Mouse (Mus musculus) retina, postnatal 1 day (tissue): ENCODE measurements at regions not wholly inside any gene's neighbourhood (a gene's known extent, or its start where the extent isn't known, plus 50 kb on each side); places are given as distances from the start of the nearest gene placed in this dataset.

Experiments used
- DNase-seq: peaks from one replicate; pipeline ENCODE4 v3.0.0-alpha.2; 2012

DNA sequence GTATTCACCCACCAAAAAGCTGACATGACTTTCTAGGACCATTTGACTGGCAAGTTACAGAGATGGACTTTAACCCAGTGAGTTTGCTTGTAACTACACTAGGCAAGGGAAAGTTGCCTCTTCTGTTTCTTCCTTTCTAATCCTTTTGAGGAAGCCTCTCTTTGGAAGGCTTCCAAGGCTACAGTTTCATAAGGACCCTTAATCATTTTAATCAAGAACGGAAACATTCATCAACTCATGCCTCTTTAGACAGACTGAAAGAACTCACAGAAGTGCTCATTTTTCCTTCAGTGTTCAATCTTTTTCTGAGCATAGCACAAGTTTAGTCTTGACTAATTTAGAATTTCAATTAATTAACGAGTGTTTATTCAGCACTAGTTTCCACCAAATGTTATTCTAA is 84.2 kb downstream of the Ddx1 start:
- no peak for DNase-seq

DNA sequence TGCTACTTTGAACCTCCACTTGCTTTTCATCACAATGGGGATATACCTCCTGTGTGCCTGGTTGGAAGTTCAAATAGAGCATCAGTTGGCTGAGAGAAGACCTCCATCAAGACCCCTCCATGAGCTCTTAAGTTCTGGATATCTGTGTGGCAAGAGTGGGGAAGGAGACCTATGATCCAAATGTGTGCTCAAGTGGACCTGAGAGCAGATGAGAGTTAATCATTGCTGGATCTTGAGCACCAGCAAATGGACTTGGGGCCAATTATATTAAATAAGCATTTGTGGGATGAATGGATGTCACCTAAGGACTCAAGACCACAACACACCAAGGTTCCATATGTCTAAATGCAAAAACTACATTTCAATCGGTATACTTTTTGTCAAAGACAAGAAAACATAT is 88.0 kb downstream of the Ddx1 start:
- no peak for DNase-seq

DNA sequence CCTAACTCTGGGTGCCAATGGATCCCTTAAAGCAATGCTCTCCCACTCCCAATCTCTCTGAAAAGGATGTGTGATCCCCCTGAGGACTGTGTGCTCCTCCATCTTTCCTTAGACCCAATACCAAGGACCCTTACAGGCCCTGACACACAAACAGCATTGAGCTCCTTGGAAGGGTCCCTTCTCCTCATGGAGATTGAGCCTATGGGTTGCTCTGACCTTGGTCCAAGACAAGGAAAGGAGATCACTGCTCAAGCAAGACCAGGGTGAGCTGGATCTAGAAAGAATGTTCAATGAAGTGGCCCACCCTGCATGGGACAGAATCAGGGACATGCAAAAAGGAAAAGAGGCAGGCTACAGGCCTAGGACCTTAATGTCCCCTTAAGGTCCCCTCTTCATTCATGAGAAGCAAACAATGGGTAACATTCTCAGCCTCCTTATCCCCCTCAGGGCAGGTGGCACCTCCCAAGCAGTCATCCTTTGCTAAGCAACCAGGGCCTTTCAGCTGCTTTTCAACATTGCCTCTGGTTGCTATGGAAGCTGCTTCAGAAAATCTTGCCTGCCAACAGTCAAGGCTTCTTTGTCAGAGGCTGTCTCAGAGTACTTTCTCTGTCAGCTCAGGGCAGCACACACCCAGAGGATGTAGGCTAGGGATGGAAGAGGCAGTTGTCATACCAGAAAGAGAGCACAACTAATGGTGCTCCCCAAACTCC is 89.5 kb downstream of the Ddx1 start:
- peak; percentile 51 for DNase-seq

DNA sequence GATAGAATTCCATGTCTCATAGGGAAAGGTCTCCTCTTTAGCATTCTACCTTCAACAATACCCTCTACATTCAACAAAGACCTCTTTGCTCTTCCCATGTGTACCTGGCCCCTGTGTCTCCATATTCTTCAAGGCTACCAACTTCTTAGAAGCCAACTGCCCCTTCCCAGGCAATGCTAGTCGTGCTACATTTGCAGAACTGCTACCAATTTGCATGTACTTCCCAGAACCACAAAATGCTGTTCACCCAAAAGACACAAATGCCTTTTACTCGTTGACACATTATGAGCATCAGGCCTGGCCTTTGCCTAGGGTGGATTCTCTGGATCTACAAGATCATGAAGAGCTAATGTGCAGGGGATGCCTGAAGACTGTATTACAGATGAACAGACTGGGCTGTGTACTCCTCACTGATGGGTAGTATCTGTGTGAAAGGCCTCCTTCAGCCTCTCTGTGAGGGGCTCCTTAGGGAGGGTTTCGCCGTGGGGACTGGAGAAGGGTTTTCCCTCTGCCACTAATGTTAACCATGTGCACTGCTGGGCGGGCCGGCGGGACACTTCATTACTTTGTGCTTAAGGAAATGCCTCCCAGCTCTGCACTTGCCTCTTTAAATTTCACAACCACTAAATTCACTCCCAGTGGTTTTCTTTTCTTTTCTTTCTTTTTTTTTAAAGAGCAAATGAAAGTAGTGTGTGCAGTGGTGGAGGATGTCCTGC is 91.2 kb downstream of the Ddx1 start:
- no peak for DNase-seq

DNA sequence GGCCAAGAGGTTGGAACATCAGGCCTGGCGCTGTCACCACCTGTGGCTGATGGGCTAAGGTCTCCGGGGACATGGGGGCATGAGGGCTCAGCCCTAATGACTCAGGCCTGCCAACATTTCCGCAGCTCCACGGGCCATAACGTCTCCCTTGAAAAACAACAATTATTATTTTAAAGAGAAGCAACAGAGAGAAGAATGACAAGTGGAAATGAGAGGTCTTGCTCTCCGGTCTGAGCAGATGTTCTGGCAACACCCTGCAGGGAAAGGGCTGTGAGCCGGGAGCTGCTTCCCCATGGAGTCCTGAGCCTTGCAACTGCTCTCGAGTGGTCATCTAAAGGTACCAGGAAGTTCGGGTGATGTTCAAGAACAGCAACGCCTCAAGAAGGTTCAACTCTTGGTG is 91.9 kb downstream of the Ddx1 start:
- DNase-seq, result no peak

DNA sequence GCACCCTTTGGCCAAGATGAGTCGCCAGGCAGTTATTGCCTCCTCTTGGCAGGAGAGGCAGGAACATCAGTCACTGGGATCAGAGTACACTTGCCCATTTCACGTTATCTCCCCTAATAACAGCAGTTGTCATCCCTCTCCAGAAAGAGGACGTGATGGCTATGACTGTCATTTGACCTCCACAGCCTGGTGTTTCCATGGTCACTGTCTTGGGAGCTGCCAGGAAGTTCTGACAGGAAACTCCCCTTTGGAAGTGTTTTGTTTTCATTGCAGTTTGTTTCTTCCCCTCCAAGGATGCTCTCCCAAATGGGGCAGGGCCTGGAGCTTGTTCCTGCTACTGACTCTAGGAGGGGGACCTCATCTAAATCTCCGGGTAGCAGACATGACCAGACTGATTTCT is 98.3 kb downstream of the Ddx1 start:
- no peak for DNase-seq

DNA sequence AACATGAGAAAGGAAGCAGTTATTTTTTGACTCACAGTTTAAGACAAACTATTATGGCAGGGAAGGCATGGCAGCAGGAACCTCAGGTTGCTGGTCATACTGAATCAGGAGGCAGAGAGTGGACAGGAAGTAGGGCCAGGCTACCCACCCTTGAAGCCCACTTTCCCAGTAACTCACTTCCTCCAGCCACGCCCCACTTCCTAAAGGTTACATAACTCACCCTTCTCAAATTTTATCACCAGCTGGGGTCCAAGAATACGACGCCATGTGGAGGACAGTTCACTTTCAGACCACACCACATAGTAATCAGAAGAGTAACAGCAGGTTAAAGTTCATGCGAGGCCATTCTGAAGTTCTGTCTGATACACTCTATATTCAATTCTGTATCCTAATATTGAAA is 101.8 kb downstream of the Ddx1 start:
- DNase-seq, result no peak

DNA sequence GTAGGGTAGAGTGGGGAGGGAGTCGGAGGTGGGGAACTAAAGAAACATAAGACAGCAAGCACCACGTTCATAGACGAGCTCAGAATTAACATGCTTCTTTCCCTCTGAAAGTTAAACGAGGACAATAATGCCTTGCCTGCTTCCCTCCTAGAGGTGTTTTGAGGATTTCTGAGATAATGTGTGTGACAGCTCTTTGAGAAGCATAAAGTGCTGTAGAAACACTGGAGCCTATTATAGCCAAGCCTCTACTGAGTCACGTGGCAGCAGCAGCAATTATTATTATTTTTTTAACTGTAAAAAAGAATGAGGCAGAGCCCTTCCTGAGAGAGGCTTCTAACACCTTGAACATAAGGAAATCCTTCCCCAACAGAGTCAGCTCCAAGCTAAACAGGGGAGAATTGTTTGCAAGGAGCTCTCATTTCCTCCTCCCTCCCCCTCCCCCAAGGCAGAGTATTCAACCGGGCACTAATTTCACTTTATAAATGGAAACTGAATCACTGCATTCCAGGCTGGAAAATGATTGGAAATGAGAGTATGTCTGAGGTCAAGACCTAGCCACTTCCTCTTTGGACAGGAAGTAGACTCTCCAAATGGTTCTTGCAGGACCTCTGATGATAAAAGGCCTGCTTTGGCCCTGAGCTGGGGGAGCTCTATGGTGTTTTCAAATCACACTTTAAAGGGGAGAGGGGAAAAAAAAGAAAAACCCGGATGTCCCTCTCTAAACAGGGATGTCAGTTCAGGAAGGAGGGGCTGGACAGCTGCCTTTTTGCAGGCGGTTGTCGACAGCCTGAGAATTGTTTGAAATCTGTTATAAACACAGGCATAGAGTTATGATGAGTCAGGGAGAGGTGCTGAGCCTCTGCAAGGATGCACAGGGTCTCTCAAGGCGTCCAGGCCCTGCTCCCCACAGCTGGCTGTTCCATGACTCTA is 103.6 kb downstream of the Ddx1 start:
- peak; percentile 42 for DNase-seq

DNA sequence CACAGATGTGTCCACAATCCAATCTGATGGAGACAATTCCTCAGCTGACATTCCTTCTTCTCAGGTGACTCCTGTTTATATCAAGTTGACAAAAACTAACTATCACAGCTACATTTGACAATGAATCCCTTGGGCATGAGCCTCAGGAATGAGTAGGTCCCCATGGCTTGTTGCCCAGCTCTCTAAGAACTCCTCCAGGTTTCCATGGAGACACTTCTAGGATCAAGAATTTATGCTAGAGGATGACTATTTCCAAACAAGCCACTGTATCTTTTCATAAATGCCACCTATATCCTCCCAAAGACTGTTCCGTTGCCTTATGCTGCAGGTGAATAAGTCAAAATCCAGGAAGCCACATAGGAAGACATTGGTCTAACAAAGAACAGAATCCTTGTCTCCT is 104.3 kb downstream of the Ddx1 start:
- DNase-seq, result no peak

DNA sequence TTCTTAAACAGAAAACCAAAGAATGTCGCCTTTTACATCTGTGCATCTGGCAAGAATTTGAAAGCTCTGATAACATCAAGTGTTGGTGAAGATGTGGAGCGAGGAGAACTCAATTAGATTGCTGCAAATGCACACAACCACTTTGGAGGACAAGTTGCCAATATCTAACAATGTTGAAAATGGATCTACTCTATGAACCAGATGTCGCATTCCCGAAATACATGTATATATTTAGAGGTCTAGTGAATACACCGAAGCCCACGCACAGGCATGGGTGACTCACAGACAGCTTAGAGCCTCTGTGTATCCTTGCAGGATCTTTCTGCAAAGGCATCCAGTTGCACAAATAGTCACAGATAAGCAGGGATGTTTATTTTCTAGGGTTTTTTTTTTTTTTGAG is 108.4 kb downstream of the Ddx1 start:
- DNase-seq, result no peak

DNA sequence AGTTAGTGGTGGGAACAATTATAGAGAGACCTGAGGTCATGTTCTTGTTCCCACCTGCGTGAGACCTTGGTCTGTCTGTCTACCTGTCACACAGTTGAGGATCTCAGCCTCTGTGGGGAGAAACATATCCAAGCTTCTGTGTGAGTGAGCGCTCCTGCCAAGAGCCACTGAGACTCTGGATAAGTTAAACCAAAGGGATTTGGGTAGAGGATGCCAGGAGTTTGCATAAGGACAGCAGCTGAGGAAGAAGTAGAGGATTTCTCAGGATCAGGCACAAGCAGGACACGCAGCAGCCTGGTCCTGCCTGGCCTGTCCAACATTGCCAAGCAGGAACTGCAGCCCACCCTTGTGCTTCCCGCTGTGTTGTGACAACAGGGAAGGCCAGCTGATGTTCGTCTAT is 109.8 kb downstream of the Ddx1 start:
- DNase-seq, result no peak

DNA sequence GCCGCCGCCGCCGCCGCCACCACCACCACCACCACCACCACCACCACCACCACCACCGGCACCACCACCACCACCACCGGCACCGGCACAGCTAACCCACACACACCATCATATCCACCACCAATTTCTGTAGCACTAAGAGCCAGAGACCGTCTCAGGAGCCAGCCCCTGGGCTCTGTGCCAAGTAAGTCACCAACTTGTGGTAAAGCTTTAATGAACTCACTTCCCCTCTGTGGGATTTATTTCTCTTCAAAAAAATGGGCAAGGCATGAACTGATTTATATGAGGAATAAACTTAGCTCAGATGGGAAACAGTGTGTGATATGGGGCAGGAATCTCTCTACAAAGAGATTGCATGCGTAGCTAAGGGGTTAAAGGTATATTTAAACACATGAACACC is 114.8 kb downstream of the Ddx1 start:
- DNase-seq, result no peak

DNA sequence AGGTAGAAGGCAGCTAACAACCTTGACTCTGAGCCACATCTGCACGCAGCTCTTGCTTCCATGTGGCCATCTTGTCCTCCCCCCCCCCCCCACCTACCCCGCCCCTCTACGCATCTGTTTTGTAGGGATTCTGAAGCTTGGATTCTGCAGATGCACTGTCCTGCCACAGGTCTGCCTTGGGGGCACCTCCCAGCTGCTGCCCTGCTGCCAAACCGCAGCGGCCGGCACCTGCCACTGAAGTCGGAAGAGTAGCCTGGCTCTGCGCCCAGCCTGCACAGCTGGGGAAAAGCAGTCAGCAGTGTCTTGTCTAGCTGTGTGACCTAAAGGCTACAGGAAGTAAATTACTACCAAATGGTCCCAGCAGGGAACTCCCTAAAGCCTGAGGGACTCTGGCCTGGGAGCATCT is 119.3 kb downstream of the Ddx1 start:
- peak; percentile 28 for DNase-seq

DNA sequence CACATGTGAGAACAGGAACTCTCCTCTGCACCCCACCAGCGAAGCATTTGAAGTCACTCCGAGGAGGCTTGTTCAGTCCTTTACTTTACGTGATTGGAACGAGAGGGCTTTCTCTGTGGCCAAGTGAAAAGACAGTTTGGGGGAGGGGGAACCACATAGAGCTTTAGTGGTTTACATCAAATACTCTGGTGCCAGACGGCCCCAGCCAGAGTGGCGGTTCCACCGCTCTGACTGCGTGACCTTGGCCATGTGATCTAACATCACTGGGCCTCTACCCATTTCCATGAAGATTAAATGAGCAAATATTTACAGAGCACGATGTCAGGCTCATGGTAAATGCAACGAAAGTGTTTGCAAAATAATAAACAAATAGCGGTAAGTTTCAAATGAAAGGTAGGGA is 121.6 kb downstream of the Ddx1 start:
- DNase-seq, result no peak

DNA sequence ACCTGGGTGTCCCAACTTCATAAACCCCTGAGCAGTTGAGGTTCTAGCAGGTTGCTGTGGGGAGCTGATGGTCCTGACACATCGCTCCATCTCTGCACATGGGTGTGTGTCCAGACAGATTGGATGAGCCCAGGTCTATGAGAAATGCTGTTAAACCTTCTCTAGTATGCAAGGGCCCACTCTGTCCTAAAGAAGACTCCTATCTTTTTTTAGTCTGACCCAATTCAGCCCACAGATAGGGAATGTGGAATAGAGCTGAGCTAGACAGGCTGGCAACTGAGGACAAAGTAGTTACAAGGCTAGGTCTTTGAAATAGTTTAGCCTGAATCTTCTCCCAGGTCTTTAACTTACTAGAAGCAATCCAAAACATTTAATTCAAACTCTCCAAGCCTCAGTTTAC is 124.0 kb downstream of the Ddx1 start:
- no peak for DNase-seq

DNA sequence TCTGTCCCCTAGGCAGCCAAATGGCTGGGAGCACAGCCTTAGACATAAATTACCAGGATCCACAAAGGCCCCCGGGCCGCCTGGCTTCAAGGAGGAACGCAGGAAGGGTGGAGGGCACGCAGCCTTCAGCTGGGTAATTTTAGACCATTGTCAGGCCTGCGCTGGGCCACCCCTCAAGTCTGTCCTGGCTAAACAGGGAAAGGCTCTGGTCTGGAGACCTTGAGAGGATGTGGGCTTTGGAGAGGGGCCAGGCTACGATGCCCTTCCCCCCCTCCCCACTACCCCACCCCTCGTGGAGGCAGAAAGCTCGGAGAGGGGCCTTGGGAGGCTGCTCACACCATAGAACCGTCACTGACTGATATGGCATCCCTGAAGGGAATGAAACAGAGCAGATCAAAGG is 126.7 kb downstream of the Ddx1 start:
- no peak for DNase-seq

DNA sequence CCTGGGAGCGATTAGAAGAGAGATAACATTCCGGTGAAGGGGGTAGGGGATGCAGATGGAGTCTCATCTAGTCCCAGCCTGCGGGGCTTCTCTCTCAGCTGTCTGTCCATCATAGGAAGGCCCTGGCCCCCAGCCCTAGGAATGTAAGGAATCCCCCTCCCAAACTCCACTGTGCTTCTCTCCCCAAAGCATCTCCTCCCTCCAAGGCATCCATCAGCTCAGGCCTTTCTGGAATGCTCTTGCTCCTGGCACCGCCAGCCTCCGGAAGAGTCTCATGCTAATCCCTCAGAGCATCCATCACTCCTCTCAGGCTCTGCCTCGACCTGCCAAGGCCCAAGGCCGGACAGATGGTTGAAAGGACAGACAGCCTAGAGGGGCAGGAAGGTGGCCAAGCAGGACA is 128.4 kb downstream of the Ddx1 start:
- DNase-seq, result peak; percentile 17

DNA sequence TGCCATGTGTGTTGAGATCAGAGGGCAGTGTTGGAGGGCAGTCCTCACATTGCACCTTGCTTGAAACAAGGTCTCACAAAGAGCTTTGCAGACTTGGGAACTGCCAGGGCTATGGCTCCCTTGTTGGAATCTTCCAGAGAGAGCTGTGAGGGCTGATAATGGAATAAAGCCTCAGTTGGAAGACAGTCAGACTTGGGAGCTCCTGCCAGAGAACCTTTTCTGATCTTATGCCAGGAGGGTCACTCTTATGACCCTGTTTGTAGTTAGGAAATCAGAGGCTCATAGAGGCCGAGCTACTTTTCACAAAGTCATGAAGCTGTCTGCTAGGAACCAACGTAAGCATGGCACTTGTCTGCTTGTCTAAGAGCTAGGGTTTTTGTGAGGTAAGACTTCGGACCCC is 129.4 kb downstream of the Ddx1 start:
- DNase-seq, result no peak

DNA sequence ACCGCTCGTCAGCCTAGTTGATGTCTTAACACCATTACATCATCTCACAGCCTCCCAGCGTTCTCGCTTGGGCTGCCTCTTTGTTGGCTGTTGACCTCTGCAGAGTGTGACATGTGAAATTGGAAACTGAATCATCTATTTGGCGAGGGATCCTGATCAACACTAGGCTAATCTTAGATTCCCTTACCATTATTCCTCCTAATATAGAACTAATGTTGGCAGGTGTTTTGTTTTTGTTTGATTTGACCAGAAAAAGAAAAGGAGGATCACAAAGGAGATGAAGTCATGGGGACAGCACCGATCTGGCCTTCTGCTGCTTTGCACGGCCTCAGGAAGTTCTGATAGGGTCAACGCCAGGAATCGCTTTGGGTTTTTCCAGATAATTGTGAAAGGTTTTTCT is 131.0 kb downstream of the Ddx1 start:
- no peak for DNase-seq

DNA sequence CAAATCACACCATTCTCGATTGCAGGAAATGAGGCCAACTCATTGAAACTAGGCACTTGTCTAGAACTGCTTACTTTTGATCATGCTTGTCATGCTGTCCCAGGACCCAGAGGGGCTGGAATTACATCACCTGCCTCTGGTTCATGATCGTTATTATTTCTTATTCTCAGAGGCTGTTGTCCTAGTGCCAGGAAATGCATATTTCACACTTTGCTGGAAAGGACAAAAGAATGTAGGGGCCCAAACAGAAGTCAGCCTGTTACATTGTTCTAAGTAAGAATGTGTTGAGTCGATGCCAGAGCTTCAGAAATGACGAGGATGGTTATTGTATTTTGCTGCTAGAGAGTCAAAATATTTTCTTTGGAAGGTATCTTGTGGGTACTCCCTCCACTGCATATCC is 134.7 kb downstream of the Ddx1 start:
- DNase-seq, result no peak

DNA sequence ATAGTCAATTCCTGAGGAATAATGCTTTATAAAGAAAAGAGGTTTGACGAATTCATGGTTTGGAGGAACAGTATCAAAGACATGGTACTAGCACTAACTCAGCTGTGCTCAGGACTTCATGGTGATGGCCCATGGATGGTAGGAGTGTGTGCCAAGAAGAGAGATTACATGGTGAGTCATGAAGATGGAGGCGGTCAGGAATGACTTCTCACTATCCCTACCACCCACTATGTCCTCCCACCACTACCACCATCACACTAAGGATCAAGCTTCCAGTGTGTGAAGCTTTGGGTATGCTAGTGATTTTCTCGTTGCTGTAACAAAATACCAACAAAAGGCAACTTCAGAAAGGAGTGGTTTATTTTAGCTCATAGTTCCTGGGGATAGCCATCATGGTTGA is 142.1 kb downstream of the Ddx1 start:
- no peak for DNase-seq

DNA sequence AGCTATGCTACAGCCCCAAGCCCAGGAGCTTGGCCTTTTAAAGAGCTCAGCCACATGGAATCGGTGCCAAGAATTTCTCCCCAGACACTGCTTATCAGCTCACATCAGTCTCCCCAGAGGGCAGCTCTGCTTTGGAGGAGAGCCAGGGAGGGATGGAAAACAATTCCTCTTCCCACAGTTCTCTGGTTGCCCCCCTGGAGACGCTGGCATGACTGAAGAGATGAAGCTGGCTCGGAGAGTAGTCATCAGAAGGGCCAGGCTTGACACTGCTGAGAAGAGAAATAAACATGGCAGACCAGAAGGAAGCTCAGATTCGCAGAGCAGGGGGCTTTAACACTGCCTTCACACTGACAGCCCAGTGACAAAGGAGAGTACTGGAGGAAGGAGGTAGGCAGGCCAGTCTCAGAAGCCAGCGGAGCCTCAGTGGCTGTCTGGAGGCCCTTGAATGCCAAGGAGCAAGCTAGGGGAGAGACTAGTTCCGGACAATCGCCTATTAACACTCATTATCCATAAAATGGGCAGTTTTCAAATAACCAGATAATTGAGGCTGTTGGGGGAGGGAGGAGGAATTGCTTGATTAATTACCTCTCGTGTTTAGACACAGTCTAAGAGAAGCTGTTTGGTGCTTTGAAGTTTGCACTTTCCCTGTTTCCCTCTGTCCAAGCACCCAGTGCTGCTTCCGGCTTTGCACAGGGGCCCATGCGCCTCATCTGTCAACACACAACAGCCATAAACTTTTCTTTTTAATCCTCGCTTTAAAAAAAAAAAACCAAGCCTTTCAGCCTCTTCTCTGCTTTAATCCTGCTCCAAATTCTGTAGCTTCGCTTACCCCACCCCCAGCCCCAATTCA is 148.3 kb downstream of the Ddx1 start:
- DNase-seq, result peak; percentile 56
